Mouse (Mus musculus): Measurements from ENCODE around the gene Gldn.

DNA sequence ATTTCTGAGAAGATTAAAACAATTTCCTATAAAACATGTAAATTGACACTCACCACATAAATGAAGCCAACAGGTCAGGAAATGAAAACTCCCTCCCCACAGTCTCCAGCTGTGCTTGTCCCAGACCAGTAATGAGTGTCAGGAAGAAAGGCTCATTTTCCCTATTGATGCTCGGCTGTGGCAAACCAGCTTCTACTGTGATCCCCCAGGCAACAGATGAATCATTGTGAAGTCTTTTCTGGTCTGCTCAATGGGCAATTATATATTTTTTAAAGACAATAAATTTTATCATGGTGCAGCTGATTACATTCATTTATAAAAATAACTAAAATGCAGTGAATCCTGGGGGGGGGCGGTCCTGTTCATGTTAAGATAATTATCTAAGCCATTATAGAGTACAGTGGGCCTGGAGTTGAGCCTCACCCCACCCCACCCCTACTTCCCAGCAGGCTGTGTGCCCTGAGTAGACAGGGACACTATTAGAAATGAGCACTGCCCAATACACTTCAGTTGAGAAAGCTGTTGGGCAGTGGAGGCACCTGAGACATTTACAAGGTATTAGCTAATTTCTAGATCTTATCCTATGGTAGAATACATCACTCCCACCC, 22.6 kb downstream of the Gldn start:
- TF ChIP-seq TCF3 (IDR thresholded peaks at IDR 0.05; ENCODE audit: insufficient read length, low read depth), result no peak
- no peak for TF ChIP-seq POLR2AphosphoS2 (IDR thresholded peaks at IDR 0.05; ENCODE audit: insufficient read length, low read depth)
- no peak for TF ChIP-seq POLR2A (IDR thresholded peaks at IDR 0.05; ENCODE audit: insufficient read length, low read depth)
- TF ChIP-seq TCF12 (IDR thresholded peaks at IDR 0.05; ENCODE audit: insufficient read depth, poor library complexity, severe bottlenecking), result no peak
- TF ChIP-seq MYOD1 (IDR thresholded peaks at IDR 0.05; ENCODE audit: control insufficient read depth in 1 of 3, insufficient read length in 2 of 3, low read depth in 2 of 3), result no peak
- no peak for TF ChIP-seq REST (IDR thresholded peaks at IDR 0.05; ENCODE audit: insufficient read depth, insufficient read length)
- no peak for TF ChIP-seq USF1 (IDR thresholded peaks at IDR 0.05; ENCODE audit: low read depth)
- no peak for TF ChIP-seq E2F4 (IDR thresholded peaks at IDR 0.05; ENCODE audit: insufficient read depth)
- TF ChIP-seq MYOG (IDR thresholded peaks at IDR 0.05; ENCODE audit: control insufficient read depth in 1 of 3, insufficient read depth in 1 of 3, insufficient read length in 2 of 3, low read depth in 2 of 3), result no peak
- no peak for TF ChIP-seq MAX (IDR thresholded peaks at IDR 0.05; ENCODE audit: low read depth)
- TF ChIP-seq CEBPB (IDR thresholded peaks at IDR 0.05; ENCODE audit: insufficient read depth, poor library complexity, severe bottlenecking), result no peak
